Mouse (Mus musculus): ENCODE measurements around the gene Nos1.

Nos1 gene

GRCm38 (mm10) chr5:117953893-117954292 lies 173.1 kb downstream of the Nos1 start:
- DNase-seq (ENCODE audit: extremely low read depth, insufficient read length, low spot score) = no peak

DNA sequence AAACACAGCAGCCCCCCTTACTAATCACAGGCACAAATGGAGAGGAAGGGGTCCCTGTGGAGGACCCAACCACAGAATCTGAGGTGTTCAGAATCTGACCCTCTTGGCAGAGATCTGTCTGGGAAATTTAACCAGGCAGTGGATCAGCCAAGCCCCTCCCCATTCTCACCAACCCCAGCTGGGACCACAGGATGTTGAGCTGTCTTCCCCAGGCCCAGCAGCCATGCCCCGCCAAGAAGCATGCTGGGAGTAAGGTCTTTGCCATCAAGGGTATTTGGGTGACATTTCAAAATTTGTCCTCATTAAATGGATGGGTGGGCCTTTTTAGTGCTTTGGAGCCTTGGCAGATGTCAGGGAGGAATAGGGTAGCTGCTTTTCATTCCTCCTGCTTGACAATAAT lies 173.6 kb downstream of the Nos1 start:
- no peak for DNase-seq (ENCODE audit: extremely low read depth, insufficient read length, low spot score)

DNA sequence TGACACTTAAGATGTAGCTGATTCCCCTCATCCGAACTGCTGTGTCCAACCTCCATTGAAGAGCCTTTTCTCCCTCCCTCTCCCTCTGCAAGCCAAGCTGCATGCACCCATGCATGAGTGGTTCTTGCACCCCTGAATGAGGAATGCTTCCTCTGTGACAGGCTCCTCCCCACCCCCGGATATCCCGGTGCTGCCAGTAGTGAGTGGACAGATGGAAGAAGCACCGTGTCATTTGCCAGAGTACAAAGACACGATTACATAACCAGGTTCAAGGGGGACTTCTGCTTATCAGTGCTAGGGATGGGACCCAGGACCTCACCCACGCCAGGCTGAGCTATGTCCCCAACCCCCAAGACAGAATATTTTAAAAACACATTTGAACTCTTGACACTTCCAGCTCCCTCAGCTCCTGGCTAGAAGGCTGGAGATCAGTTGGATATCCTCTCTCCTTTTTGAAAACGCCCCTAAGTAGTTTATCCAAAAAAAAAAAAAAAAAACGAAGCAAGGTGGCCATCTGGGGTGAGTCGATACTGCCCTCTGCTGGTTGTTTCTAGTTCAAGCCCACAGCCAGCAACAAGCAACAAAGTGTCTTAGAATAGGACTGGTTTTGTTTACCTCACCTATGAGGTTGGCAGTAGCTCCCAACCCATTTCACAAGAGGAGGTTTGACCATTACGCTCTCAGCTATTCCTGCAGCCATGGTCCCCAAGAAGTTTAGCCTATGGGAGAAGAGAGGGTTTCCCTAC lies 175.0 kb downstream of the Nos1 start:
- no peak for DNase-seq (ENCODE audit: extremely low read depth, insufficient read length, low spot score)

- DNase-seq (ENCODE audit: extremely low read depth, insufficient read length, low spot score) = no peak
Observed at GRCm38 (mm10) chr5:117964750-117965149, 183.9 kb downstream of the Nos1 start.

DNA sequence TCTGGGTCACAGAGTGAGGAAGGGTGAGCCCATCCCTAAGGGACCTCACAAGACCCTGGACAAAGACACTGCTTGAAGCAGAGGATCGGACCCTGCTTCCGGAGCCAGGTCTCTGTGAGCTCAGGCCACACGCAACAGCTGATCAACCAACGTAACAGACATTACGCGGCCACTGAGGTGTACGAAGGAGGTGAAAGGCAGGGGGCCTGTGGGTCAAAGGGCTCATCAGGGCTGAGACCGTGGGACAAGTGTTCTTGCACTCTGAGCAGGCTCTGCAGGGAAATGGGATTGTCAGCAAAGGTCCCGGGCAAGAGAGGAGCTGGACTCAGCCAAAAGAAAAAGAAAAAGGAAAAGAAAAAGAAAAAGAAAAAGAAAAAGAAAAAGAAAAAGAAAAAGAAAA lies 186.1 kb downstream of the Nos1 start:
- DNase-seq (ENCODE audit: extremely low read depth, insufficient read length, low spot score) = no peak

DNA sequence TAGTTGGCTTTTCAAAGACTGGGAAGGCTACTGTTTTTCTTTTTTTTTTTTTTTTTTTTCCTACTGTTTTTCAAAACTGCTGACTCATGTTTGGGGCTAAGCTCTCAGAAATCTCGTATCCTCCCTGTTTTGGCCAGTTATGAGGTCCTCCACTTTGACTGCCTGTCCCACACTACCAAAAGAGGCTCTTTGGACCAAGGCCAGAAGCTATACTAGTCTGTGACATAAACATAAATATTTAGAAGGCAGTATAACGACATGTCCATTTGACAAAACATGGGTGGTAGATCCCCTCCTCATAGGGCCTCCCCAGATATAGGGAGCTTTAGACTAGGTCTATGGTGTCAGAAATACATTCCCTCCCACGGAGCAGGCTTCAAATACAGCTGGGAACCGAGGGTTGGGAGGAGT lies 186.8 kb downstream of the Nos1 start:
- no peak for DNase-seq (ENCODE audit: extremely low read depth, insufficient read length, low spot score)

GRCm38 (mm10) chr5:117969681-117970427 lies 189.0 kb downstream of the Nos1 start:
- no peak for DNase-seq (ENCODE audit: extremely low read depth, insufficient read length, low spot score)

- no peak for DNase-seq (ENCODE audit: extremely low read depth, insufficient read length, low spot score)
Observed at GRCm38 (mm10) chr5:117976263-117976656, 195.4 kb downstream of the Nos1 start.

GRCm38 (mm10) chr5:117976657-117977500 lies 196.0 kb downstream of the Nos1 start, which contains the start of gene Fbxo21:
Gene Fbxo21, plus strand, starts transcription at chr5:117976730.
- DNase-seq (ENCODE audit: extremely low read depth, insufficient read length, low spot score) = peak; percentile 88

DNA sequence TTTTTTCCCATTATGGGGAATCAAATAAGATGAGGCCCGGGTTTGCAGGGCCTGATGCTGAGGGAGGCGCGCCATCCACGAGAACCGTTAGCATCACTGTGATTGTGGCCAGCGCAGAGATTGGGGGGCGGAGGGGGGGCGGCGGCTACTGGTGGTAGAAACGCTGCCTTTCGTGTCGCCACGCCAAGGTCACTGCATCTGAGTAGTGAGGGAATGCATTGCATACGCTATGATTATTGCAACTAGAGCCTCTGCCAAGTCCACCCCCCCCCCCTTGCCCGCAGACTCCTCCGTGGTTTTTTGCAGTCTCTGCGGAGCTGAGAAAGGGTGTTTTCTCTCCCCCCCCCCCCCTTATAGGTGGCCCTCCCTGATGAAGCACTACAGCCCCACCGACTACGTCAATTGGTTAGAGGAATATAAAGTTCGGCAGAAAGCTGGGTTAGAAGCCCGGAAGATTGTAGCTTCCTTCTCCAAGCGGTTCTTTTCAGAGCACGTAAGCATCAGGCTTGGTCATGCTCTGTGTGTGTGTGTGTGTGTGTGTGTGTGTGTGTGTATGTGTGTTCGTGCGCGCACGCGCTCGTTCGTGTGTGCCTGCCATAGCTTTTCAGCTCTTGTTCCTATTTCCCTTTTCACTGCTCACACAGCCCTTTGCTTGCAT lies 196.8 kb downstream of the Nos1 start:
- no peak for DNase-seq (ENCODE audit: extremely low read depth, insufficient read length, low spot score)

DNA sequence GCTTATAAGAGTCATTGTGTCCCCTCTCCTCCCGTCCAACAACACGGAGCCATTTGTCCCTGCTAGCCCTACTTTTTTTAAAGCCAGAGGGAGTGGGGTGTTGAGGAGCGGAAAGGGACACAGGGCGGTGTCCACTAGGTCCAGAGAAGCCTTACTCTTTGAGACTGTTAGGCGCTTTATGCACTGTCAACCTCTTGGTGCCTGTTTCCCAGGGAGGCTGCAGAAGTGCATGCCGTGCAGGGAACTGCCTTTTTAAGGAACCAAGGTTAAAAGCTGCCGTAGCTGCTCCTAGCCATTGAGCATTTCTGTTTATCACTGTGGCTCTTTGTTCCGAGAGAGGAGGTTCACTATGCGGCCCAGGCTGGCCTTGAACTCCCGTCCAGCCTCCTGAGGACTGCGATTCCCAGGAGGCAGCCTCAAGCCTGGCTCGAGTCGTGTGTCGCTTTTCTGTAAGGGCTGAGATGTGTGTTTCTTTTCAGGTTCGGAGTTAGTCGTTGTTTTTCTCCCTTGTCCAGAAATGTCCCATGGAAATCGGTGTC lies 197.4 kb downstream of the Nos1 start:
- DNase-seq (ENCODE audit: extremely low read depth, insufficient read length, low spot score) = no peak

GRCm38 (mm10) chr5:117979082-117979481 lies 198.2 kb downstream of the Nos1 start:
- DNase-seq (ENCODE audit: extremely low read depth, insufficient read length, low spot score) = no peak

- DNase-seq (ENCODE audit: extremely low read depth, insufficient read length, low spot score) = no peak
Observed at GRCm38 (mm10) chr5:117980921-117981320, 200.1 kb downstream of the Nos1 start.

DNA sequence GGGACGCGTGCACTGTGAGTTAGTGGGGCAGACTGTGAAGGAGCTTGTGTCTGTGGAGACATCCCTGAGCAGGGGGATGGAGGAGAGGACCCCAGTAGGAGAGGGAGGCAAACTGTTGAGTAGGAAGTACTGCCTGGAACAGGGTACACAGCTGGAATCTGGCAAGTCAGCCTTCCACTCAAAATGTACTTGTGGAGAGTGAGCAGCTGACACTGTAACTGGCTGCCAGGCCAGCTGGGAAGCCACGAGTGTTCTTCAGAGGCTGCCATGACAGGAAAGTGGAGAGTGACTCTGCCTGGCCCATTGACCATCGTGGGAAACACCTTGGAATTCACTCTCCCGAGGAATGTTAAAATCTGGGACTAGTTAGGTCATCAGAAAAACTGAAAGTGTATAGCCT lies 201.1 kb downstream of the Nos1 start:
- no peak for DNase-seq (ENCODE audit: extremely low read depth, insufficient read length, low spot score)

GRCm38 (mm10) chr5:117986327-117986726 lies 205.5 kb downstream of the Nos1 start:
- DNase-seq (ENCODE audit: extremely low read depth, insufficient read length, low spot score) = no peak

DNA sequence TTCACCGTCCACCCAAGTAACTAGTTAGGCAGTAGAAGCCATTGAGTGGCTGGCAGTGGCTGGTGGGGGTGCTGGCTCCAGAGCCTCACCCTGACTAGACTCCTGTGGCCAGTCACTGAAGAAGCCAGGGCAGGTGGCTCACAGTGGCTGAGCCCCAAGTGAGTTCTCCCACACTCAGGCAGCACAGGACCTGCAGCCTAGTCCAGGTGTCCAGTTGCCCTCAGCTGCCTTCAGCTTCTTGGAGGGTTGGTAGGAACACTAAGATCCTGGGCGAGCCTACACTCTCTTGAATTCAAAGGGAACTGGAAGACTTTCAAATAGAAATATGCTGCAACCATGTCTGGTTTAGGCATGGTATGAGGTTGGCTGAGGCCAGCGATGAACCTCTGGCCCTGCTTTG lies 207.1 kb downstream of the Nos1 start:
- DNase-seq (ENCODE audit: extremely low read depth, insufficient read length, low spot score) = no peak

- peak; percentile 42 for DNase-seq (ENCODE audit: extremely low read depth, insufficient read length, low spot score)
Observed at GRCm38 (mm10) chr5:117988367-117988766, 207.5 kb downstream of the Nos1 start.

DNA sequence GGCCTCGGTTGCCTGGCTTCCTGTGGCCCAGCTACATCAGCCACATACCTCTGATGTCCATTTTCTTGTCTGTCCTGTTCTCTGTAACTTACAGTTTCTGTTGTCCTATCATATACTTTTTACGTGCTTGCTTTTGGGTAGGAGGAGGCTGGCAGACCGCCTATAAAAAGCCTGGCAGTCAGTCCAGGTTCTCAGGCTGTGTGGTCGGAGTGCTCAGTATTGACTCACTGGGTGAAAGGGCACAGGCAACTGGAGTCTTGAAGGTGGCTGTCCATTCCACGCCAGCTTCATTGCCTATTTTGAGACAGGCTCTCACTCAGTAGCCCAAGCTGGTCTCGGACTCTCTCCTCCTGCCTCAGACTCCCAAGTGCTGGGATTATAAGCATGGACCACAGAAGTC lies 208.9 kb downstream of the Nos1 start:
- DNase-seq (ENCODE audit: extremely low read depth, insufficient read length, low spot score) = no peak

DNA sequence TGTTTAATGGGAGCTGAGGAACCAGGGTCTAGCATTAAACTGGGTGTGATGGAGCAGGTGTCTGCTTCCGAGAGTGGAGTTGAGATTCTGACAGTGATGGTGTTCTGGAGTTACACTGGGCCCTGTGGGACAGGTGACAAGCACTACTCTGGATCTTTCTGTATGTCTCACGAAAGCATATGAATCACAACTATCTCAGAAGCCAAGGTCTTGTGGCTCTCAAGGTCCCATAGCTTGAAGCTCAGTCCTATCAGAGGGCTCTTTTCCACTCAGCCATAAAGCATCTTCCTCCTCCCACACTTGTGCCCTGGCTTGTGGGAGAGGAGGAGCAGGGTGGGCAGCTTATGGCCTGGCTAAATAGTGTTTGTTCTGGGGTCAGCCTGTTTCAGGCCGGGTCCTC lies 210.1 kb downstream of the Nos1 start:
- no peak for DNase-seq (ENCODE audit: extremely low read depth, insufficient read length, low spot score)

- no peak for DNase-seq (ENCODE audit: extremely low read depth, insufficient read length, low spot score)
Observed at GRCm38 (mm10) chr5:117993550-117993949, 212.7 kb downstream of the Nos1 start.

Measured in 3134 (cell line).